Mouse (Mus musculus): ENCODE measurements around the gene Tctn1. TPM values are rescaled to one million over a fixed set of nuclear protein-coding genes. Genes with fewer than 3 reads are reported as not detected.

Tctn1 gene
- 3.2 and 3.5 TPM in 2 replicates for polyA plus RNA-seq (2015; fragmentation: Nextera tagmentation; extraction: Ambion mirVana)

DNA sequence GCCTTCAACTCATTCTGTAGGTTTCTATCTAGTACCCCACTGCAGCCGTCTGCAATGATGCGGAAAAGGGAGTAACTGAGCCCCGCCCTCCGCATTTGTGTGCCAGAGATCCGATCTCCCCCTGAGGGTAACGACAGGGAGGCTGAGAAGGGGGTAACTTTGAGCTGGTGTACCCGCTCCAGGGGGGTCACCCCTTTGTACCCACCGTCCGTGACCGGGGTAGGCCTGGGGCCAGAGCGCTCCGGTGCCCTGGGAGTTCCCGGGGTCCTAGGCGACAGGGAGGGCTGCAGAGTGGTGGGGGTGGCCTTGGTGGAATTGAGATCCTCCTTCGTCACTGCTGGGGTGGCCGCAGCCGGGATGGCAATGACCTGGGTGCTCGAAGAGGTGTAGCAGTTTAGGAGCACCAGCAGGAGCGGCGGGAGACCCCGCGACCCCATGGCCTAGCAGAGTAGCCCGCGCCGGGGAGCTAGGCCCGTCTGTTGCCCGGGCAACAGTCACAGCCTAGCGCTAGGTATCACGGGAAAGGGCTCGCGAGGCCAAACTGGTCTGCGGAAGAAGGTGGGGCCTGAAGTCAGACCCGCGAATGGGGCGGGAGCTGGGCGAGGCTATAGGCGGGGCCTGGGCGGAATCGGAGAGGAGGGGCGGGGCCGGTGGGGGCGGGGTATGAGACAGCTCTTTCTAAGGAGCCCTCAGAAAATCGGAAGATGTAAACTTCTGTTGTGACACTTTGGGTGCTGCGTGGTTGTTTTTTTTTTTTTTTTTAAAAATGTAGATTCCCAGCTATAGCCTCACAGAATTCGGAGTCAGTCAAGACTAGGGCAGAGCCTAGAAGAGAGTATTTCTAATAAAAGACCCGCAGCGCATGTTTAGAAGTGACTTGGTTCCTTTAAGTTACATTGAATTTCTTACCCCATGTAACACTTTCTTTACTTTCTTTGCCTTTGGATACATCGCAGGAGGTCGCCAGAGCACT lies at the start of gene Tctn1:
Gene Tctn1 (minus strand): TSS at position 528 of the 973 bp plus-strand sequence.
- peak within 1 kb of the TSS; percentile 84 for H3K9ac ChIP-seq (ENCODE audit: low read depth, low read length)
- peak within 1 kb of the TSS; percentile 81 for H3K4me3 ChIP-seq (ENCODE audit: low read length)
- under 1% methylated on average over 49 of the region's 49 CpGs for WGBS
- peaks cover 13% of the 10 kb centered on the region for H3K4me1 ChIP-seq (ENCODE audit: control insufficient read depth, insufficient read depth, low read length)
- no peaks in the 10 kb centered on the region for H3K36me3 ChIP-seq (ENCODE audit: control insufficient read depth, insufficient read depth, low read length)
- peak; percentile 97 for ATAC-seq
- H3K27ac ChIP-seq (ENCODE audit: low read length) = 0 out of 2 replicates have a peak within 1 kb of the TSS, but pooled peaks have one; percentile 2
- no peaks in the 10 kb centered on the region for H3K9me3 ChIP-seq (ENCODE audit: control insufficient read depth, low read length)
- H3K27me3 ChIP-seq (replicated peaks; ENCODE audit: control insufficient read depth, insufficient read depth, low read length) = no peaks in the 10 kb centered on the region
- H3K4me2 ChIP-seq (ENCODE audit: low read depth, low read length) = peak within 1 kb of the TSS; percentile 80

DNA sequence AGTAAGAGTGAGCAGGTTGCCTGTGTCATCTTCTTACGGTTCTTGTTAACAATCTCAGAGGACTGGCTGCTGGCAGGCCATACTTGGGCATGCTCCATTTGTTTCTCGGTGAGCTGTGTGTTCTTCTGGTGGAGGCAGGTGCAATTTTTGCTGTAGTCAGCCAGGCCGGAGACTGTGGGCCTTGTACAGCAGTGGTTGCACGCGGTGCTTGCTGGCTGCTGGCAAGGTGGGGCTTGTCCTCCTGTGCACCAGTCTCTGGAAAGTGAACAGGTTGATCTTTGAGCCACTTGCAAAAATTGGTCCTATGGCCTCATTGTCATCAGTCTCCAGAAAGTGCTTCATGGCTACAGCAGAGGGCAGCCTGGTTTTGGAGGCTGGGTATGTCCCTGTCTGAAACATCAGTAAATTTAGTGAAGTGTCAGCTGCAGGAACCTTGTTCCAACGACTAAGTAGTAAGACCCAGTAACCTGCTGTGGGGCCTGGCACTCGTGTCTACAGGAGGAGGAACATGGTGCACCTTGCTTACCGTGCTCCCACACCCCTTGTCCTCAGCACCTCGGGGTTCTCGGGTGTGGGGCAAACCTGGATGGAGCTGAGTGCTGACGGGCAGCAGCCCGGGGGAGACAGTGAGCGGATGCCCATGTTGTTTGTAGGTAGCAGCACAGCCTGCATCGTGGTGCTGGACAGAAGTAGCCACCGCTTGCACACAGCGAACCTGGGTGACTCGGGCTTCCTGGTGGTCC lies 48.9 kb upstream of the Tctn1 start:
- no peak for ATAC-seq
- Histone ChIP-seq H3K9ac (ENCODE audit: low read depth, low read length) (no peak overlapping the region), H3K27me3 (replicated peaks; ENCODE audit: control insufficient read depth, insufficient read depth, low read length) (no peaks in the 10 kb centered on the region), H3K9me3 (ENCODE audit: control insufficient read depth, low read length) (no peaks in the 10 kb centered on the region), H3K27ac (ENCODE audit: low read length) (no peak overlapping the region), H3K36me3 (ENCODE audit: control insufficient read depth, insufficient read depth, low read length) (no peaks in the 10 kb centered on the region; the same call in 1 of the 2 replicates), H3K4me2 (ENCODE audit: low read depth, low read length) (no peak overlapping the region), H3K4me1 (ENCODE audit: control insufficient read depth, insufficient read depth, low read length) (no peaks in the 10 kb centered on the region), H3K4me3 (ENCODE audit: low read length) (no peak overlapping the region)
- 87% methylated on average over 17 of the region's 17 CpGs for WGBS

DNA sequence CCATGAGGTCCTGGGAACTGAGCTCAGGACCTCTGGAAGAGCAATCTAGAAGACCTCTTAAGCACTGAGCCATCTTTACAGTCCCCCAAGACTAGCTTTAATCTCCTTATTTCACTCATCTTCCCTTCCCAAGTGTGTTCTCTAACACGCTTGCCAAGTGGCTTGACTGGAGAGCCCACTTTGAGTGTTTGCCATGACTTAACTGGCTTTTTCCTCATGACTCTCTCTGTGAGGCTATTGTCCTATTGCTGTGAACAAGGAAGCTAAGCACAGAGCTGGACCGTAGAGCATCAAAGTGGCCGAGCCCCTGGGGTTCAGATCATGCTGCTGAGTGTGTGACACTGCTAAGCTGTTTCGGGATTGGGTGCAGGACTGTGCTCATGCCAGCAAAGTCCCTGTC lies 48.1 kb upstream of the Tctn1 start:
- H3K9ac ChIP-seq (ENCODE audit: low read depth, low read length) = no peak overlapping the region
- no peaks in the 10 kb centered on the region for H3K27me3 ChIP-seq (replicated peaks; ENCODE audit: control insufficient read depth, insufficient read depth, low read length)
- H3K4me1 ChIP-seq (ENCODE audit: control insufficient read depth, insufficient read depth, low read length) = no peaks in the 10 kb centered on the region
- H3K4me3 ChIP-seq (ENCODE audit: low read length) = no peak overlapping the region
- 94% methylated on average over 4 of the region's 4 CpGs for WGBS
- H3K9me3 ChIP-seq (ENCODE audit: control insufficient read depth, low read length) = no peaks in the 10 kb centered on the region
- H3K36me3 ChIP-seq (ENCODE audit: control insufficient read depth, insufficient read depth, low read length) = no peaks in the 10 kb centered on the region; the same call in 1 of the 2 replicates
- H3K4me2 ChIP-seq (ENCODE audit: low read depth, low read length) = no peak overlapping the region
- ATAC-seq = no peak
- H3K27ac ChIP-seq (ENCODE audit: low read length) = no peak overlapping the region

DNA sequence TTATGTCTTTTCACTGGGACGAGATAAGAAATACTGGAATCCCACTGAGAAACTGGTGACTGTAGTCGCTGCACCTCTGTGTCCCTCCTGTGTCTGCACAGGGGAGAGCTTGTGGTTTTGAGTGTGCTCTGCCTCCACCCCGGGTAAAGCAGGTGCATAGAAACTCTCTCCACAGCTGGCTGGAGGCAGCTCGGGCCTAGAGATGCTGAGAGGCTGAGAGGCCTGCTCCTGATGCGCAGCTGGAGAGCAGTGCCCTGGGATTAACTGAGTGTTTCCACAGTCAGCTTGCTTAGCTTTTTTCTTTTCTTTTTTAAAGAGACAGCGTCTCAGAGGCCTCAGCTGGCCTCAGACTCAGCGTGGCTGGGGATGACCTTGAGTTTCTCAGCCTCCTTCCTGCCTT lies 47.4 kb upstream of the Tctn1 start:
- 70% methylated on average over 7 of the region's 7 CpGs for WGBS
- ATAC-seq = no peak
- Histone ChIP-seq H3K27me3 (replicated peaks; ENCODE audit: control insufficient read depth, insufficient read depth, low read length) (no peaks in the 10 kb centered on the region), H3K4me3 (ENCODE audit: low read length) (no peak overlapping the region), H3K36me3 (ENCODE audit: control insufficient read depth, insufficient read depth, low read length) (no peaks in the 10 kb centered on the region; the same call in 1 of the 2 replicates), H3K4me2 (ENCODE audit: low read depth, low read length) (no peak overlapping the region), H3K9ac (ENCODE audit: low read depth, low read length) (no peak overlapping the region), H3K27ac (ENCODE audit: low read length) (no peak overlapping the region), H3K4me1 (ENCODE audit: control insufficient read depth, insufficient read depth, low read length) (no peaks in the 10 kb centered on the region), H3K9me3 (ENCODE audit: control insufficient read depth, low read length) (no peaks in the 10 kb centered on the region)

DNA sequence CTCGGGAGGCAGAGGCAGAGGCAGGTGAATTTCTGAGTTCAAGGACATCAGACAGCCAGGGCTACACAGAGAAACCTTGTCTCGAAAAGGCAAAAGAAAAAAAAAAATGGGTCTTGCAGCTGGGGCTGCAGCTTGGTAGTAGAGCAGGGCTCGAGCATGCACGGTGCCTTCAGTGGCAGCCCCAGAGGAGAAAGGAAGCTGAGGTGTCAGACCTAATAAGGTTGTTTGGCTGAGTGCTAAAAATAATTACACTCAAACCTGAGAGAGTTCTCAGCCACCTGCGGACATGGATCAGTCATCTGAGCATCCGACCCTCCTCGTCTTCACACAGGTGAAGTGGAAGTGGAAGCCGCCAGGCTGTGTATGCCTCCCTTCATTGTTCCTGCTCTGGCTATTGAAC lies 46.4 kb upstream of the Tctn1 start:
- no peak overlapping the region for H3K4me2 ChIP-seq (ENCODE audit: low read depth, low read length)
- H3K36me3 ChIP-seq (ENCODE audit: control insufficient read depth, insufficient read depth, low read length) = no peaks in the 10 kb centered on the region; the same call in 1 of the 2 replicates
- ATAC-seq = no peak
- no peak overlapping the region for H3K4me3 ChIP-seq (ENCODE audit: low read length)
- no peak overlapping the region for H3K27ac ChIP-seq (ENCODE audit: low read length)
- no peak overlapping the region for H3K9ac ChIP-seq (ENCODE audit: low read depth, low read length)
- WGBS = 80% methylated on average over 8 of the region's 8 CpGs
- no peaks in the 10 kb centered on the region for H3K27me3 ChIP-seq (replicated peaks; ENCODE audit: control insufficient read depth, insufficient read depth, low read length)
- H3K4me1 ChIP-seq (ENCODE audit: control insufficient read depth, insufficient read depth, low read length) = no peaks in the 10 kb centered on the region
- no peaks in the 10 kb centered on the region for H3K9me3 ChIP-seq (ENCODE audit: control insufficient read depth, low read length)

DNA sequence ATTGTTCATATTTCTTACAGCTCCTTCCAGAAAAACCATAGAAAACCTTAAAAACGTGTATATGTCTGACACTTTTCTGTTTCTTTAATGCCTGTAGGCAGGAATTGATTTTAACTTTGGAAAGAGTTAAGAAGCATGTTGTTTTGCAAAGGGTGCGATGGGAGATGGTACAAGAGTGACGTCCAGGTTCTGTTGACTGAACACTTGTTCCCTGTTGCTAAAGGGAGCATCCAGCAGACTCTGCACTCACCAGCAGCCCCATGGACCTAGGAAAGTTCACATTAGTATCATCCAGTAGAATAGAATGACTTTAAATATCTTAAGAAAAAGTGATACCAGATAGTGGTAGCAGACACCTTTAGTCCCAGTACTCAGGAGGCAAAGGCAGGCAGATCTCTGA lies 42.3 kb upstream of the Tctn1 start:
- WGBS = 89% methylated on average over 3 of the region's 3 CpGs
- no peaks in the 10 kb centered on the region for H3K36me3 ChIP-seq (ENCODE audit: control insufficient read depth, insufficient read depth, low read length)
- no peak overlapping the region for H3K27ac ChIP-seq (ENCODE audit: low read length)
- ATAC-seq = no peak
- peaks cover 27% of the 10 kb centered on the region for H3K4me1 ChIP-seq (ENCODE audit: control insufficient read depth, insufficient read depth, low read length)
- no peak overlapping the region for H3K4me3 ChIP-seq (ENCODE audit: low read length)
- no peaks in the 10 kb centered on the region for H3K27me3 ChIP-seq (replicated peaks; ENCODE audit: control insufficient read depth, insufficient read depth, low read length)
- no peak overlapping the region for H3K4me2 ChIP-seq (ENCODE audit: low read depth, low read length)
- no peaks in the 10 kb centered on the region for H3K9me3 ChIP-seq (ENCODE audit: control insufficient read depth, low read length)
- H3K9ac ChIP-seq (ENCODE audit: low read depth, low read length) = no peak overlapping the region

DNA sequence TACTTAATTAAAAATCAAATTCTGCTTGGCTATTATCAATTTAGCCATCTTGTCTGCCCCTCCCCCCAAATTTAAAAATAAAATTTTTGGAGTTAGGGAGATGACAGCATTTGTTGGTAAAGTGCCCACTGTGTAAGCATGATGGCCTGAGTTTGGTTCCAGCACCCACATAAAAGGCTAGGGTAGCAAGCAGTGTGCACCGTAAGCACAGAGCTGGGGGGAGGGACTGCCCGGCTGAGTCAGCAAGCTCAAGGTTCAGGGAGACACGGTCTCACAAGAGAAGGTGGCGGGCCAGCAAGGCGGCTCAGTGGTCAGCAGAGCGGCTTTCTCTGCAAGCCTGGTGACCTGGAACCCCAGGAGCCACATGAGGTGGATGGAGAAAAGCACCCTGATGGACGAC lies 41.2 kb upstream of the Tctn1 start:
- no peak overlapping the region for H3K9ac ChIP-seq (ENCODE audit: low read depth, low read length)
- no peaks in the 10 kb centered on the region for H3K9me3 ChIP-seq (ENCODE audit: control insufficient read depth, low read length)
- no peak overlapping the region for H3K27ac ChIP-seq (ENCODE audit: low read length)
- no peak overlapping the region for H3K4me2 ChIP-seq (ENCODE audit: low read depth, low read length)
- no peaks in the 10 kb centered on the region for H3K36me3 ChIP-seq (ENCODE audit: control insufficient read depth, insufficient read depth, low read length)
- no peak overlapping the region for H3K4me3 ChIP-seq (ENCODE audit: low read length)
- H3K27me3 ChIP-seq (replicated peaks; ENCODE audit: control insufficient read depth, insufficient read depth, low read length) = no peaks in the 10 kb centered on the region
- no peak for ATAC-seq
- peaks cover 27% of the 10 kb centered on the region for H3K4me1 ChIP-seq (ENCODE audit: control insufficient read depth, insufficient read depth, low read length)
- WGBS = 90% methylated on average over 7 of the region's 7 CpGs

DNA sequence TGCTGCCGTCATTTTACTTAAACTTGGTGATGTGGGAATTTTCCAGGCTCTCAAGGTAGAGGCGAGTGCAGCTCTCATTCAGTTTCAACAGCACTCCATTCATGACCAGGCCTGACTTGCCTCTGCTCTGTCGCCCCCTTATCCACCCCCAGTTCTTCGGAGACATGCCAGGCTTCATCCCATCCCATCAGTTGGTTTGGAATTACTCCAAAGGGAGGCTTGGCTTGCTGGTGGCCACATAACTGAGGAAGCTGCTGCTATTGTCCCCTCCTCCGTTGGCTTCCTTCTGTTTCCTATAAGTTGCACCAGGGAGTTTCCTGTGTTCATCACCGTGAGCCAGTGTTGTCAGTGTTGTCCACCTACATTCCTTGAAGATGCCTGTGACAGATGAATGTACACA lies 40.3 kb upstream of the Tctn1 start:
- H3K36me3 ChIP-seq (ENCODE audit: control insufficient read depth, insufficient read depth, low read length) = no peaks in the 10 kb centered on the region
- H3K4me1 ChIP-seq (ENCODE audit: control insufficient read depth, insufficient read depth, low read length) = peaks cover 27% of the 10 kb centered on the region
- ATAC-seq = no peak
- 71% methylated on average over 6 of the region's 6 CpGs for WGBS
- H3K27ac ChIP-seq (ENCODE audit: low read length) = 0 out of 2 replicates have a peak overlapping the region, but pooled peaks have one; percentile 5
- no peaks in the 10 kb centered on the region for H3K27me3 ChIP-seq (replicated peaks; ENCODE audit: control insufficient read depth, insufficient read depth, low read length)
- no peak overlapping the region for H3K4me3 ChIP-seq (ENCODE audit: low read length)
- H3K4me2 ChIP-seq (ENCODE audit: low read depth, low read length) = no peak overlapping the region
- H3K9ac ChIP-seq (ENCODE audit: low read depth, low read length) = no peak overlapping the region
- H3K9me3 ChIP-seq (ENCODE audit: control insufficient read depth, low read length) = no peaks in the 10 kb centered on the region

DNA sequence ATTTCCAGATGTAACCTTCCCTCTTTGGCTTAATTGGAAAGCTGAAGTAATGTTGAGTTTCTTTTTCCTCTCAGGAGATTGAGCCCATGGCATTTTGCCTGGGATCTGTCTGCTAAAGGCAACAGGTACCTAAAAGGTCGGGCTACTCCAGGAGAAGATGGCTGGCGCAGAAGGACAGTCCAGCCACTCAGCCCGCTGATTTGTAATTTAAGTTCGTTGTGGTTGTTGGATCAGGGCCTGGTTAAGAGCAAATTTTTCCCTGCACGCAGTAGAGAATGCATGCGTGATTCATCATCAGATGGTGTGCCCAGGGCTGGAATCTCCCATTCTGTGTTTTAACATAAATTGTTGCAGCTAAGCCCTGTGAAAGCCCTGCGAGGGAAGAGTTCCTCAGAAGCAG lies 39.7 kb upstream of the Tctn1 start:
- no peaks in the 10 kb centered on the region for H3K27me3 ChIP-seq (replicated peaks; ENCODE audit: control insufficient read depth, insufficient read depth, low read length)
- no peaks in the 10 kb centered on the region for H3K9me3 ChIP-seq (ENCODE audit: control insufficient read depth, low read length)
- no peak overlapping the region for H3K4me2 ChIP-seq (ENCODE audit: low read depth, low read length)
- WGBS = 68% methylated on average over 7 of the region's 7 CpGs
- ATAC-seq = no peak
- no peaks in the 10 kb centered on the region for H3K36me3 ChIP-seq (ENCODE audit: control insufficient read depth, insufficient read depth, low read length)
- H3K27ac ChIP-seq (ENCODE audit: low read length) = peak overlapping the region; percentile 86
- H3K9ac ChIP-seq (ENCODE audit: low read depth, low read length) = peak overlapping the region; percentile 38; the same call in 1 of the 2 replicates
- H3K4me1 ChIP-seq (ENCODE audit: control insufficient read depth, insufficient read depth, low read length) = peaks cover 27% of the 10 kb centered on the region
- H3K4me3 ChIP-seq (ENCODE audit: low read length) = no peak overlapping the region

Measured in intestine, embryonic 16.5 days (tissue).